Mouse (Mus musculus): ENCODE measurements around the gene Elk3. TPM values are rescaled to one million over a fixed set of nuclear protein-coding genes. Genes with fewer than 3 reads are reported as not detected.

The Elk3 gene
- polyA plus RNA-seq, 1 experiment from 2014 or later = 12.2 TPM

- 87% methylated on average over 7 of the region's 7 CpGs for WGBS
- H3K27ac ChIP-seq (ENCODE audit: low read depth, low read length) = no peak overlapping the region
- H3K36me3 ChIP-seq (ENCODE audit: control insufficient read depth, insufficient read depth, low read length) = no peaks in the 10 kb centered on the region
- DNase-seq (ENCODE audit: low spot score, missing footprints) (no peak), ATAC-seq (ENCODE audit: low FRiP score) (no peak)
- H3K9me3 ChIP-seq (ENCODE audit: control insufficient read depth, low read length) = no peaks in the 10 kb centered on the region
- H3K4me3 ChIP-seq (ENCODE audit: low read depth, low read length) = no peak overlapping the region
- H3K4me1 ChIP-seq (ENCODE audit: control insufficient read depth, insufficient read depth, low read length) = peaks cover 17% of the 10 kb centered on the region
- no peak overlapping the region for H3K9ac ChIP-seq (ENCODE audit: low read length)
- no peak overlapping the region for H3K4me2 ChIP-seq
- no peaks in the 10 kb centered on the region for H3K27me3 ChIP-seq (ENCODE audit: control insufficient read depth, insufficient read depth, low read length)
Measured at GRCm38 (mm10) chr10:93271831-93272230, 39.1 kb downstream of the Elk3 start.

- Histone ChIP-seq H3K9me3 (ENCODE audit: control insufficient read depth, low read length) (no peaks in the 10 kb centered on the region), H3K27me3 (ENCODE audit: control insufficient read depth, insufficient read depth, low read length) (no peaks in the 10 kb centered on the region), H3K4me1 (ENCODE audit: control insufficient read depth, insufficient read depth, low read length) (peaks cover 9% of the 10 kb centered on the region), H3K4me3 (ENCODE audit: low read depth, low read length) (no peak overlapping the region), H3K4me2 (no peak overlapping the region), H3K36me3 (ENCODE audit: control insufficient read depth, insufficient read depth, low read length) (no peaks in the 10 kb centered on the region), H3K9ac (ENCODE audit: low read length) (no peak overlapping the region), H3K27ac (ENCODE audit: low read depth, low read length) (no peak overlapping the region)
- ATAC-seq (ENCODE audit: low FRiP score) (no peak), DNase-seq (ENCODE audit: low spot score, missing footprints) (no peak)
- WGBS = 94% methylated on average over 6 of the region's 6 CpGs
Measured at GRCm38 (mm10) chr10:93270889-93271460, 40.0 kb downstream of the Elk3 start.

- 77% methylated on average over 4 of the region's 4 CpGs for WGBS
- Histone ChIP-seq H3K36me3 (ENCODE audit: control insufficient read depth, insufficient read depth, low read length) (no peaks in the 10 kb centered on the region), H3K9me3 (ENCODE audit: control insufficient read depth, low read length) (no peaks in the 10 kb centered on the region), H3K27ac (ENCODE audit: low read depth, low read length) (no peak overlapping the region), H3K9ac (ENCODE audit: low read length) (no peak overlapping the region), H3K4me3 (ENCODE audit: low read depth, low read length) (no peak overlapping the region), H3K4me1 (ENCODE audit: control insufficient read depth, insufficient read depth, low read length) (no peaks in the 10 kb centered on the region), H3K27me3 (ENCODE audit: control insufficient read depth, insufficient read depth, low read length) (no peaks in the 10 kb centered on the region), H3K4me2 (no peak overlapping the region)
- DNase-seq (ENCODE audit: low spot score, missing footprints) = no peak
- ATAC-seq (ENCODE audit: low FRiP score) = no peak
Measured at GRCm38 (mm10) chr10:93269744-93270143, 41.2 kb downstream of the Elk3 start.

GRCm38 (mm10) chr10:93268339-93268738, 42.6 kb downstream of the Elk3 start:
- no peak overlapping the region for H3K9ac ChIP-seq (ENCODE audit: low read length)
- no peaks in the 10 kb centered on the region for H3K27me3 ChIP-seq (ENCODE audit: control insufficient read depth, insufficient read depth, low read length)
- no peak overlapping the region for H3K4me2 ChIP-seq
- 95% methylated on average over 3 of the region's 3 CpGs for WGBS
- ATAC-seq (ENCODE audit: low FRiP score) = no peak
- H3K36me3 ChIP-seq (ENCODE audit: control insufficient read depth, insufficient read depth, low read length) = no peaks in the 10 kb centered on the region
- H3K4me3 ChIP-seq (ENCODE audit: low read depth, low read length) = no peak overlapping the region
- no peaks in the 10 kb centered on the region for H3K9me3 ChIP-seq (ENCODE audit: control insufficient read depth, low read length)
- peaks cover 6% of the 10 kb centered on the region for H3K4me1 ChIP-seq (ENCODE audit: control insufficient read depth, insufficient read depth, low read length)
- no peak for DNase-seq (ENCODE audit: low spot score, missing footprints)
- no peak overlapping the region for H3K27ac ChIP-seq (ENCODE audit: low read depth, low read length)

GRCm38 (mm10) chr10:93267509-93267908, 43.4 kb downstream of the Elk3 start:
- Histone ChIP-seq H3K4me2 (no peak overlapping the region), H3K36me3 (ENCODE audit: control insufficient read depth, insufficient read depth, low read length) (no peaks in the 10 kb centered on the region), H3K9me3 (ENCODE audit: control insufficient read depth, low read length) (no peaks in the 10 kb centered on the region), H3K4me1 (ENCODE audit: control insufficient read depth, insufficient read depth, low read length) (peaks cover 10% of the 10 kb centered on the region), H3K27me3 (ENCODE audit: control insufficient read depth, insufficient read depth, low read length) (no peaks in the 10 kb centered on the region), H3K27ac (ENCODE audit: low read depth, low read length) (no peak overlapping the region), H3K4me3 (ENCODE audit: low read depth, low read length) (no peak overlapping the region), H3K9ac (ENCODE audit: low read length) (no peak overlapping the region)
- DNase-seq (ENCODE audit: low spot score, missing footprints) (no peak), ATAC-seq (ENCODE audit: low FRiP score) (no peak)
- 91% methylated on average over 5 of the region's 5 CpGs for WGBS

GRCm38 (mm10) chr10:93266521-93266920, 44.4 kb downstream of the Elk3 start:
- Histone ChIP-seq H3K4me2 (no peak overlapping the region), H3K27me3 (ENCODE audit: control insufficient read depth, insufficient read depth, low read length) (no peaks in the 10 kb centered on the region), H3K36me3 (ENCODE audit: control insufficient read depth, insufficient read depth, low read length) (no peaks in the 10 kb centered on the region), H3K4me1 (ENCODE audit: control insufficient read depth, insufficient read depth, low read length) (peaks cover 18% of the 10 kb centered on the region), H3K27ac (ENCODE audit: low read depth, low read length) (no peak overlapping the region), H3K9me3 (ENCODE audit: control insufficient read depth, low read length) (no peaks in the 10 kb centered on the region), H3K4me3 (ENCODE audit: low read depth, low read length) (no peak overlapping the region), H3K9ac (ENCODE audit: low read length) (no peak overlapping the region)
- ATAC-seq (ENCODE audit: low FRiP score) = no peak
- no peak for DNase-seq (ENCODE audit: low spot score, missing footprints)
- WGBS = 94% methylated on average over 7 of the region's 7 CpGs

GRCm38 (mm10) chr10:93265833-93266232, 45.1 kb downstream of the Elk3 start:
- no peaks in the 10 kb centered on the region for H3K9me3 ChIP-seq (ENCODE audit: control insufficient read depth, low read length)
- no peaks in the 10 kb centered on the region for H3K27me3 ChIP-seq (ENCODE audit: control insufficient read depth, insufficient read depth, low read length)
- no peak overlapping the region for H3K27ac ChIP-seq (ENCODE audit: low read depth, low read length)
- no peak overlapping the region for H3K4me2 ChIP-seq
- H3K4me3 ChIP-seq (ENCODE audit: low read depth, low read length) = no peak overlapping the region
- ATAC-seq (ENCODE audit: low FRiP score) = no peak
- no peak overlapping the region for H3K9ac ChIP-seq (ENCODE audit: low read length)
- DNase-seq (ENCODE audit: low spot score, missing footprints) = no peak
- no peaks in the 10 kb centered on the region for H3K36me3 ChIP-seq (ENCODE audit: control insufficient read depth, insufficient read depth, low read length)
- WGBS = 84% methylated on average over 9 of the region's 9 CpGs
- peaks cover 18% of the 10 kb centered on the region for H3K4me1 ChIP-seq (ENCODE audit: control insufficient read depth, insufficient read depth, low read length)

- no peak overlapping the region for H3K4me2 ChIP-seq
- DNase-seq (ENCODE audit: low spot score, missing footprints) = no peak
- no peaks in the 10 kb centered on the region for H3K36me3 ChIP-seq (ENCODE audit: control insufficient read depth, insufficient read depth, low read length)
- no peaks in the 10 kb centered on the region for H3K27me3 ChIP-seq (ENCODE audit: control insufficient read depth, insufficient read depth, low read length)
- H3K4me3 ChIP-seq (ENCODE audit: low read depth, low read length) = no peak overlapping the region
- WGBS = 88% methylated on average over 5 of the region's 5 CpGs
- no peak overlapping the region for H3K27ac ChIP-seq (ENCODE audit: low read depth, low read length)
- no peak overlapping the region for H3K9ac ChIP-seq (ENCODE audit: low read length)
- no peak for ATAC-seq (ENCODE audit: low FRiP score)
- no peaks in the 10 kb centered on the region for H3K9me3 ChIP-seq (ENCODE audit: control insufficient read depth, low read length)
- H3K4me1 ChIP-seq (ENCODE audit: control insufficient read depth, insufficient read depth, low read length) = peaks cover 18% of the 10 kb centered on the region
Measured at GRCm38 (mm10) chr10:93264001-93264400, 46.9 kb downstream of the Elk3 start.

GRCm38 (mm10) chr10:93263431-93263830, 47.5 kb downstream of the Elk3 start:
- H3K4me2 ChIP-seq = no peak overlapping the region
- WGBS = 40% methylated on average over 8 of the region's 8 CpGs
- ATAC-seq (ENCODE audit: low FRiP score) = peak; percentile 34; the same call in 1 of the 2 replicates
- no peak overlapping the region for H3K27ac ChIP-seq (ENCODE audit: low read depth, low read length)
- DNase-seq (ENCODE audit: low spot score, missing footprints) = no peak
- H3K27me3 ChIP-seq (ENCODE audit: control insufficient read depth, insufficient read depth, low read length) = no peaks in the 10 kb centered on the region
- no peak overlapping the region for H3K9ac ChIP-seq (ENCODE audit: low read length)
- H3K36me3 ChIP-seq (ENCODE audit: control insufficient read depth, insufficient read depth, low read length) = no peaks in the 10 kb centered on the region
- no peaks in the 10 kb centered on the region for H3K9me3 ChIP-seq (ENCODE audit: control insufficient read depth, low read length)
- H3K4me1 ChIP-seq (ENCODE audit: control insufficient read depth, insufficient read depth, low read length) = peaks cover 18% of the 10 kb centered on the region
- no peak overlapping the region for H3K4me3 ChIP-seq (ENCODE audit: low read depth, low read length)

Measured in midbrain, embryonic 11.5 days (tissue).